Mouse (Mus musculus) myocyte (in vitro differentiated cells): ENCODE results near the gene Fam166a.

ENCODE experiments used
- CEBPB ChIP-seq: IDR thresholded peaks from 2 replicates; pipeline ENCODE4 v1.6.1; 2011; ENCODE audit warnings: mild to moderate bottlenecking, moderate library complexity; ENCODE audit not compliant: poor library complexity, insufficient read depth, severe bottlenecking
- E2F4 ChIP-seq: IDR thresholded peaks from one replicate; pipeline ENCODE4 v1.6.1; 2011; ENCODE audit warnings: mild to moderate bottlenecking, control low read depth, moderate library complexity; ENCODE audit not compliant: insufficient read depth
- MAX ChIP-seq: IDR thresholded peaks from one replicate; pipeline ENCODE4 v1.6.1; 2011; ENCODE audit warnings: low read depth, mild to moderate bottlenecking, control low read depth
- MYOD1 ChIP-seq, 3 experiments: IDR thresholded peaks; one replicate each; pipeline ENCODE4 v1.6.1; 2011; ENCODE audit warnings: control low read depth in 2 of 3, low read depth in 2 of 3, mild to moderate bottlenecking in 2 of 3, moderate library complexity in 1 of 3; ENCODE audit not compliant: insufficient read length in 2 of 3, control insufficient read depth in 1 of 3
- MYOG ChIP-seq, 3 experiments: IDR thresholded peaks; one replicate each; pipeline ENCODE4 v1.6.1; 2011; ENCODE audit warnings: control low read depth in 2 of 3, low read depth in 2 of 3, mild to moderate bottlenecking in 2 of 3; ENCODE audit not compliant: insufficient read length in 2 of 3, control insufficient read depth in 1 of 3, insufficient read depth in 1 of 3
- POLR2A ChIP-seq: IDR thresholded peaks from one replicate; pipeline ENCODE4 v1.6.1; 2011; ENCODE audit warnings: low read depth, mild to moderate bottlenecking, control low read depth, moderate library complexity; ENCODE audit not compliant: insufficient read length
- POLR2AphosphoS2 ChIP-seq: IDR thresholded peaks from one replicate; pipeline ENCODE4 v1.6.1; 2011; ENCODE audit warnings: low read depth, control low read depth; ENCODE audit not compliant: insufficient read length
- REST ChIP-seq: IDR thresholded peaks from one replicate; pipeline ENCODE4 v1.6.1; 2011; ENCODE audit warnings: mild to moderate bottlenecking, control low read depth, moderate library complexity; ENCODE audit not compliant: insufficient read depth, insufficient read length
- TCF12 ChIP-seq: IDR thresholded peaks from one replicate; pipeline ENCODE4 v1.6.1; 2011; ENCODE audit warnings: mild to moderate bottlenecking, control low read depth; ENCODE audit not compliant: poor library complexity, insufficient read depth, severe bottlenecking
- USF1 ChIP-seq: IDR thresholded peaks from one replicate; pipeline ENCODE4 v1.6.1; 2011; ENCODE audit warnings: low read depth, mild to moderate bottlenecking, control low read depth, moderate library complexity

DNA sequence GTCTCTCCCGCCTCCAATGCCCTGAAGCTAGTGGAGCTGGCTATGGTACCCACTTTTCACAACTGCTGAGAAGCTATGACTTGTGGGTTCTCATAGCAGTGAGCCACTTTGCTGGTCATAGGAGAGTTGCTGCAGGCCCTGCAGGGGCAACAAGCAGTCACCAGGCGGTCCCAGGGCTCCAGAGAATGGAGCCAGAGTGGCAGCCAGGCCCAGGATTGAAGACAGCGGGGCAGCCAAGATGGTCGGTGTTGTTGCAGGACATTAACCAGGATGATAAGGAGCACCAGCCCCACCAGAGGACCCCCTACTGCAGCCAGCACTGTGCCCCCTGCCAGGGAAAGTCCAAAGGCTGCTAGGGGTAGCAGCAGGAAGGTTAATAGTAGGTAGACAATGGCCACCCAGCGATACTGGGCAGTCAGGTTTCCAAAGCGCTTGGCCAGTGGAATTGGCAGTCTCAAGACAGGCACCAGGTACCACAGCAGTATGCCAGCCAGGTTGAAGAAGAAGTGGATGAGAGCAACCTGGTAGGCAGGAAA, 10.5 kb downstream of the Fam166a start:
- TF ChIP-seq MYOD1 (IDR thresholded peaks at IDR 0.05; ENCODE audit: control insufficient read depth in 1 of 3, insufficient read length in 2 of 3, low read depth in 2 of 3) = no peak
- TF ChIP-seq REST = no peak
- TF ChIP-seq TCF12 = no peak
- no peak for TF ChIP-seq E2F4
- TF ChIP-seq MAX = no peak
- TF ChIP-seq POLR2A = no peak
- no peak for TF ChIP-seq USF1
- no peak for TF ChIP-seq CEBPB
- no peak for TF ChIP-seq POLR2AphosphoS2
- TF ChIP-seq MYOG (IDR thresholded peaks at IDR 0.05; ENCODE audit: control insufficient read depth in 1 of 3, insufficient read depth in 1 of 3, insufficient read length in 2 of 3, low read depth in 2 of 3) = no peak
